Mouse (Mus musculus): ENCODE results near the gene Galr2.

- TF ChIP-seq ZC3H11A (IDR thresholded peaks at IDR 0.05; ENCODE audit: borderline replicate concordance, low read depth, low read length), result no peak
- no peak for TF ChIP-seq ZNF384 (IDR thresholded peaks at IDR 0.05; ENCODE audit: low read depth, low read length)
- peak; percentile 67 for TF ChIP-seq CHD2 (IDR thresholded peaks at IDR 0.05; ENCODE audit: low read depth, low read length)
- no peak for TF ChIP-seq HCFC1 (IDR thresholded peaks at IDR 0.05; ENCODE audit: borderline replicate concordance, insufficient read depth, low read length)
- TF ChIP-seq MAFK (IDR thresholded peaks at IDR 0.05; ENCODE audit: insufficient read depth, low read depth, low read length), result no peak
Measured at GRCm38 (mm10) chr11:116307762-116308531, 27.2 kb downstream of the Galr2 start.
